Mouse (Mus musculus) mouse embryonic stem cell (cell line): ENCODE data around the gene Slc22a7.

Experiments
- in situ Hi-C, 2 experiments: fragments of 300-500 bp; cut with MboI; formaldehyde crosslinking; loops; 1 replicate in 1 of 2; 3 replicates in 1 of 2; pipeline ENCODE4 v1.14.3; 2019 to 2020; ENCODE audit warnings: low sequenced_read_pairs in 2 of 2, low pct_unique_long_range_greater_than_20kb in 1 of 2, mixed read lengths in 1 of 2; ENCODE audit not compliant: unreplicated experiment in 1 of 2

Slc22a7 gene

DNA sequence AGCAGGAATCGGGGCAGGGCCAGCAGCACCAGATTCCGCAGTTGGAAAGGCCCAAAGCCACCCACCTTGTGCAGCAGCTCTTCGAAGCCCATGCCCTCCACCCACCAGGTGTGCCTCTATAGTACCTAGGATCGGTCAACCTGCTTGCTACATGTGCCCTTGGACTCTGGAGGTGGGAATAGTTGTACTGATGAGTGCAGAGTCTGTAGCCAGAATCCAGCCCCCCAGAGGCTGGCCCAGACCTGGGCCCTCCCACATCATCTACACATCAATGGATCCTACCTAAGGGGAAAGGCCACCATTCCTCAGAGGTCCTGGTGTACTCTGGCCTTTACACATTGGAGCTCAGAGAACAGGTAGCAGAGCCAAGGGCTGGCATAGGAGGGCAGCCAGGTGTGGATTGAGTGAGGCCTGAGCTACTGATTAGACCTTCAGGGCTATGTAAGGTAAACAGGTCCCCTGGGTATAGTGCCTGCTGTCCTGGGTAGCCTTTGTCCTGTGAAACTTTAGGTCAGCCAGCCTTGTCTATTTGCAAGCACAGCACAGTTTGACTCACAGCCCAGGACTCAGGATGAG lies at the start of gene Slc22a7:
Gene Slc22a7 (minus strand): TSS at position 160 of the 576 bp plus-strand sequence.
- in situ Hi-C loops, result no loop called here

DNA sequence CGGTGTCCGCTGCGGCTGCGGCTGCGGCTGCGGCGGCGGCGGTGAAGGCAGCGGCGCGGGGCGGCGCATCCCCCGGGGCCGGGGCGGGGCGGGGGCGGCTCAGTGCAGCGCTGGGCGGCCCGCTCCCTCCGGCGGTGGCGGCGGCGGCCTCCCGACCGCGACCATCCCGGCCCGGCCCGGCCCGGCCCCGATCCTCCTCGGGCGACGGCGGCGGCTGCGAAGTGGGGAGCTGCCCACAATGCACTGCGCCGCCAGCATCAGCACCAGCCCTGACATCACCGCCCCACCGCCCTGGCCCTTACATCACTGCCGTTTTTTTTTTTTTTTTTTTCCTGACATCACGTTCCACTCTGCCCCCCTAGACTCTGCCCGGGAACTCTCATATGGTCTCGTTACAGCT lies 49.2 kb upstream of the Slc22a7 start, which contains the start of gene Ttbk1:
Gene Ttbk1 (minus strand): TSS at position 245 of the 400 bp plus-strand sequence.
- in situ Hi-C loops, result no loop called here

DNA sequence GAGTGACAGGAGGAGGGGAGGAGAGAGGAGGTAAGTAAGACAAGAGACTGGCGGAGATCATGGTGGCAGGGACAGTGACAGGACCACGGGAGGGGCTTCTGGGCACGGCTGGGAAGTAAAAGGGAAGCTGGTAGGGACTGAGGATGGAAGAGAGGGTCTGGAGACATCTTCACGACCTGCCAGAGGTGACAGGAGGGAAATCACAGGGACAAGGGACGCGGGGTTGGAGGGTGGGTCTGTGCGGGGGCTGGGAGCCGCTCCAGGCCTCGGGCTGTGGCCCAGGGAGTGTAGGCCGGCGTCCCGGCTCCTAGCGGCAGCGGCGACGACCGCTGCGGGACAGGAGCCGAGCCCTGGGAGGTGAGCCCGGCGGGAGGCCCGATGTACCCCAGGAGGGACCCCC lies 48.7 kb upstream of the Slc22a7 start:
- in situ Hi-C loops, result no loop called here

DNA sequence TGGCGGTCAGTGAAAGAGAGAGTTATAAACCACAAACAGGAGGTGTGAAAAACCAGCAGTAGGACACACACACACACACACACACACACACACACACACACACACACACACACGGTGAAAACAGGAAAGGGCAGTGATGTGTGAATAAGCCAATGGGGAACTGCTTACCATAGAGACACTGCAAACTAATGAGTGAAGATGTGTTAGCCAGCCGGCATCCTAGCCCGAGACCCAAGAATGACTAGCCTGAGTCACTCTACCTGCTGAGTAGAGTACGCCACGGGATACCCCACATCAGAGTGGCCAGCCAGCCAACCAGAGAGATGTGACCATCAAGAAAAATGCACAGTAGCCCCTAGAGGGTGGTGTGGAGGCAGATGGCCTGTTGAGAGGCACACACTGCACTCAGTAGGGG lies 46.2 kb upstream of the Slc22a7 start:
- in situ Hi-C loops, result no loop called here

DNA sequence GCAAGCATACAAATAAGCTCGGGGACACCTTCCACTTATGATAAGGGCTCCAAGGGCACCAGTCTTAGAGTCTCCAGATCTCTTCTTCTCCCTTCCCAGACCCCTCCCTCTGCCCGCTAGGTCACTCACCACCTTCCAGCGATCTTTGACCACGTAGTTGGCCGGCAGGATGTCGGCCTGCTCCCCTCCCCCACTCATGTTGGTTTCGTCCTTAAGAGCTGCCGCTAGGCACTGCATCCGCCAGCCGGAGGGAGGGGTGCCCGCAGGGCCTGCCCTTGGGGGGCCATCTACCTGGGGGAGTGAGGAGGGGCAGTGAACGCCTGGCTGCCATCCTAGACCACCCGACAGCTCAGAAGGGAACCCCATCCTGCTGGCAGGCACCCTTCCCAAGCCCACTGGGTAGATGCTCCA lies 45.8 kb upstream of the Slc22a7 start:
- in situ Hi-C loops, result no loop called here

DNA sequence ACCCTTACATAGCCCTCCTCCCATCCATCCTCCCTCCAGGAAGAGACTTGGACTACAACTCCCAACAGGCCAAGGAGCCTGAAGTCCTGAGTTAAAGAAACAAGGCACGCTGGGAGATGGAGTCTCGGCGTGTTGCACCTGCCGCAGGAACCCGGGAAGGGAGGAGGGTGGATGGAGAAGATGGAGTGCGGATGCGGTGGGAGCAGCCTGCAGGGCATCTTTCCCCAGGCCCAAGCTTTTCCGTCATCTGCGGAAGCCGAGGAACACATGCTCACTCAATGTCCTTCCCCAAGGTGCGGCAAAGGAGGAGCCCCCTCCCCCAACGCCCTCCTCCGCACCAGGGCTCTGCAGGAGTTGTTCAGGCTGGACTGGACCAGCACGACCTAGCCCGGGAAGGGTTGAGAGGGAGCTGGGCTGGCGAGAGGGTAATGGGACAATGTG lies 45.3 kb upstream of the Slc22a7 start:
- in situ Hi-C loops, result no loop called here

DNA sequence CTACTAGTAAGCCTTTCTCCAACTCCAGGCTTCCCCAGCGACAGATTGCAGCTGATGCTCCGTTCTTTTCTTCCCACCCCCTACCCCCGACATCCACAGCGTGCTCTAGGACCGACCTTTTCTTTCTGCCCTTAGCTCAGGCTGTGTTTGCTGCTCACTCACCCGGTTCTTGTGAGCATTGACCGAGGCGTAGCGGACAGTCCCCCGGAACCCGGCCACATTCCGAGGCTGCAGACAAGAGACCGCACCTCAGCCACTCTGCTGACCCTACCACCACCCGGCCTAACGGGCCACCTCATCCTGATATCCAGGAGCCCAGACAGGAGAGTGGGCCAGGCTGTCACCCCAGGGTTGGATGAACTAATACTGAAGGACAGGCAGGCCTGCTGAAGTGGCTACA lies 39.0 kb upstream of the Slc22a7 start:
- in situ Hi-C loops, result no loop called here

DNA sequence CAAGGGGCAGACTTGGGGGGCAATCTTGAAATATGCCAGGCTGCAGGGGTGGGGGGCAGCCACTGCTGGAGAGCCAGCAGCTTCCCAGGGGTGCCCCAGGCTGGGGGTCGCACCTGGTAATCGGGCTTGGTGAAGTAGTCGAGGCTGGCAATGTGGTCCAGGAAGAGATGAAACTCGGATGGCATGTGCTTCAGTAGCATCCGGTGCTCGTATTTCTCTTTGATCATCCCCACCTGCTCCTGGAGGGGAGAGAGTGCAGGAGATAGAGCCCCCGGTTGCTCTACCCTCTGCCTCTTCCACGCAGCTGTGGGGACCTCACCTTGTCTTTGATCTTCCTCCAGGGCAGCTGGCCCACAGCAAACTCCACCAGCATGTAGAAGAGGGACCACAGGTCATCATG lies 38.3 kb upstream of the Slc22a7 start:
- in situ Hi-C loops, result no loop called here

DNA sequence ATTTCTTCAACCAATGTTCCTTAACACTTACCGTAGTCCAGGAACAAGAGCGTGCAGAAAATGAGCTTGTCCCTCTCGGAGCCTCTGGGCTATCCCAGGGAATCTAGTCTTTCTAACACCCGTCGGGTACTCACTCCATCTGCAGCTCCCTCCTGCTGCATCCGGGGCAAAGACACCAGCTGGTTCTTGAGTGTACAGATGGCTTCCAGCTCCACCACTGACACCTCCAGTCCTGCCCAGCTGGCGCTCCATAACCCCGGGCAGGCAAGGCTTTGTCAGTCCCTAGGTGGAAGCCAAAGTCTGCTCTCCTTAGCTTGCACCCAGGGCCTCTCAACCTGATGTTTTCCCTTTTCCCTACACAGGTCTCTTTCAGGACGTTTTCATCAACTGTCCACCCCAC lies 29.6 kb upstream of the Slc22a7 start:
- in situ Hi-C loops, result no loop called here

DNA sequence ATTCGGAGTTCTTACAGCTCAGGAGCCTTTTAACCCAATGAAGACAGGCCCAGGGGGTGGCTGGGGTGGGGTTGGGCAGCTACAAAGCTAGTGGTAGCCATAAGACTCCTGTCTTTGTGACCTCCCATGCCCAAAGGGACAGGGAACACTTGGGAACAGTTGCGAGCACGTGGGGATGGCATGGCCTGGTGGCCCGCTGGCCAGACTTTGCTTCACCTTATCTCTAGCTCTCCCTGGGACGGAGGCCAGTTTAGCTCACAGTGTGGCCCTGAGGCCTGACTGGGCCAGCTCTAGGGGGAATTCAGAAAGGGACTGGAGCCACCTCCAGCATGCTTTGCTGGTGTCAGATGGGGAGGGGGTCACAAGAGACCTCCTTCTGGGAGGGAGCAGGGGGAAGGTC lies 24.0 kb upstream of the Slc22a7 start:
- in situ Hi-C loops, result no loop called here

DNA sequence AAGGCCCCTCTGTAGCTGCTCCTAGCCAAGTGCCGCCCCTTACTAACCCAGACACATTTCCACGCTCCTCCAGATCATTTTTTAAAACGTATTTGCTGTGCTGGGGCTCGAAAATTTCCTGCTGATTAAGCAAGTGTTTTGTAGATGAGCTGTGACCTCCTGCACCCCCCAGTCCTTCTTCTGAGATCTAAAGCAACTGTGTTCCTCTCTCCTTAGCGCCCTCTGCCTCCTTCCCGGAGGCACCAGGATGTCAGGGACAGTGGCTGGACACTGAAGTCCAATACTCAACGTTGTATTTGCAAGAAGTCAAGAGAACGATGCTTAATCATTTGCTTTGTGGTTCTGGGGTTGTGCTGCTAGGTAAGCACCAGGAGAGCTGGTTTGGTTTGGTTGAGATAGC lies 23.1 kb upstream of the Slc22a7 start:
- in situ Hi-C loops, result no loop called here

DNA sequence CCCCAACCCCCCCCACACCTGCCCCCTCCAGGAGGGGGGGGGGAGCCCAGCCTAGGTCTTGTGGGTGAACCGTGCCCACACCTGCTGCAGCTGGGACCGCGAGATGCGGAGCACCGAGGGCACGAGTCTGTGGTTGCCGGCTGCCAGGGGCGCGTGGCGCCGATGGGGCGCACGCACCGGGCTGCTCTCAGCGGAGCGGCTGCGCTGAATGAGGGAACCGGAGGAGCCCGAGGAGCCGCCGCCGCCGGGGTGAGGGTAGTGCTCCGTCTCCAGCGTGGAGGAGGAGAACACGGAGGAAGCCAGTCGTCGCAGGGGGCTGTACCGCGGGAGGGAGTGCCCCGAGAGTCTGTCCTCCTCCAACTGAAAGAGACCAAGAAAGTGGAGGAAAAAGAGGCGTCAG lies 22.4 kb upstream of the Slc22a7 start:
- in situ Hi-C loops, result no loop called here

DNA sequence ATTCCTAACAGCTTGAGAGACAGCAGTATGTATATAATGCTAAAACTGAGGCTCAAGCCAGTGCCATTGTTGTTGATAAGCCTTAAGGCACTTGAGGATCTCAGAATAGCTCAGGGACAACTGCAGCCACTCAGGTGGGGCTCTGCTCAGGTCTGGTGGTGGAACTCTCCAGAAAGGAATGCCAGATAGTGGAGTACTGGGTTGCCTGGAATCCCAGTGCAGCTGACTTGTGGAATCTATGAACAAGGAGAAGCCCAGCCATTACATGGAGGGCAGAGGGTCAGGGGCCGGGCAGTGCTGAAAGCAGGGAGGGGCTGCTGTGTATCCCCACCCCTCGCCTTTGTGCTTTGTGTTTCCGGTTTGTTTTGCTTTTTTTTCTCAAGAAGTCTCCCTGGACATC lies 20.2 kb upstream of the Slc22a7 start:
- in situ Hi-C loops, result no loop called here

DNA sequence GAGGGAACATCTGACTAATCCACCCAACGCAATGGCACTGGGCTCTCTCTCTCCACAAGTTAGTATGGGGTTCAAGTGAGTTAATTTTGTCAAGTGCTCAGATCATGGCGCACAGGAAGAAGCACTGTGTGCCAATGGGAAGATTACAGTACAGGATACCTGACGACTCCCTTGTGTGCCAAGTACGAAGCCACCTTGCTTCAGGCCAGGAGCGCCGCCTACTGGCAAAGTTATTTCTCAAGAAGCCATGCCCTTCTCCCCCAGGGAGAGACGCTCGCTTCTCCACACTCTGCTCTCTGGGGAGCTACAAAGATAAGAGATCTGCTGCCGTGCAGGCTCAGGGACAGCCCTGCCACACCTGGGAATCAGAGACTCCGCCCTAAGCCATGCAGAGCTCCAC lies 19.5 kb upstream of the Slc22a7 start:
- in situ Hi-C loops, result no loop called here

DNA sequence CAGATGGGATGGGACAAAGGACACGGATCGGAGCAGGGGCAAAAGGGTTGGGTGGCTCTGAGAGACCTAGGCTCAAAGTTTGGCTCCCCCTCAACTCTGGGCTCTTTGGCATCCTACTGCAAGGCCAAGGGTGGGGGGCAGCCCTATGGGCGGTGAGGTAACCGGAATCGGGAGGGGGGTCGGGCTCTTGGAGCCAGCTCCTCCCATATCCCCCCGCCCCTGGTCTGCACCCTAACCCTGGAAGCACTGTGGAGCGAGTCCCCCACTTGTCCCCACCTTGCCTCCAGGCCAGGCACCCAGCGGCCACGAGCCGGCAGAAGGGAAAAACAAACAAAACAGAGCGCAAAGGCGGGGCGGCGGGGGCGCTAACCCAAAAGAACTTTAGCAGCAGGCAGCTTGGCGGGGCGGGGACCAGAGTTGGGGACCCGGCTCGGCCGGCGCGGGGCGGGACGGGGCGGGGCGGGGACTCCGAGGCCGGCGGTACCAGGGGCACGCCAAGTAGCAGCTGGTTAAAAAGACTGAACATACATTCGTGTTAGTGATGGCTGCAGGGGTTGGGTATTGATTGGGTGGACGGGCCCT lies 16.9 kb upstream of the Slc22a7 start:
- in situ Hi-C loops, result no loop called here

DNA sequence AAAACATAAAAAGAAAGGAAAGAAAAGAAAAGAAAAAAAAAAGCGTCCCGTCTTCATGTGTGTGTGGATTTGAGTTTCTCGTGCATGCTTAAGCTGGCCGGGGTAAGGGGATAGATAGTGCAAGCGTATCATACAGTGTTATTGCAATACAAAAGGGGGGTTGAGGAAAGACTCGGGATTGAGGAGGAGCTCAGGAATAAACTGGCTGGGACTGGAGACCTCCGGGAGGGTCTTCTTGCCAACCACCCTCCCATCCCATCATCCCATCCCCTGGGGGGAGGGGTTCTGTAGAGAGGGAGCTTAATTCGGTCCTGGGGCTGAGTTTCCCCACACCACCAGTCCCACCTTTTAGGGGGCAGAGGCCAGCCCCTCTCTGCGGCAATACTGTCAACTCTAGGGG lies 16.3 kb upstream of the Slc22a7 start:
- in situ Hi-C loops, result no loop called here

DNA sequence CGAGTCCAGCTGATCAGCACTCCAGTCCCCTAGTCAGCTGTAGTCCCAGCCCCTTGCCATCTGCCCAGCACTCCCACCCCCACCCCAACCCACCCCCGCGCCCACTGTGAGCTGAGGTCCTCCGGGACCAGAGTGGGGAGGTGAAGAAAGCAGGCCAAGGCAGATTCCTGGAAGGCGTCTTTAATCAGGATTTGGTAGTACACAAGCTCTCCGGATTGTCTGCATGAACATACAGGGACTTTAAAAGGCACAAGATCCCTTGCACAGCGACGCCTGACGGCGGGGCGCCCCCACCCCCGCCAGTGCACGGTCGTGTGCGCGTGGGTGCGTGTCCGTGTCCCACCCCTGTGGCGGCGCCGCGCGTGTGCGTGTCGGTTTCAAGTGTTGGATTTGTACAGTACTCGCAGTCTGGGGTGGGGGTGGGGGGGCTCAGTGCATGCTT lies 15.7 kb upstream of the Slc22a7 start:
- in situ Hi-C loops, result no loop called here

DNA sequence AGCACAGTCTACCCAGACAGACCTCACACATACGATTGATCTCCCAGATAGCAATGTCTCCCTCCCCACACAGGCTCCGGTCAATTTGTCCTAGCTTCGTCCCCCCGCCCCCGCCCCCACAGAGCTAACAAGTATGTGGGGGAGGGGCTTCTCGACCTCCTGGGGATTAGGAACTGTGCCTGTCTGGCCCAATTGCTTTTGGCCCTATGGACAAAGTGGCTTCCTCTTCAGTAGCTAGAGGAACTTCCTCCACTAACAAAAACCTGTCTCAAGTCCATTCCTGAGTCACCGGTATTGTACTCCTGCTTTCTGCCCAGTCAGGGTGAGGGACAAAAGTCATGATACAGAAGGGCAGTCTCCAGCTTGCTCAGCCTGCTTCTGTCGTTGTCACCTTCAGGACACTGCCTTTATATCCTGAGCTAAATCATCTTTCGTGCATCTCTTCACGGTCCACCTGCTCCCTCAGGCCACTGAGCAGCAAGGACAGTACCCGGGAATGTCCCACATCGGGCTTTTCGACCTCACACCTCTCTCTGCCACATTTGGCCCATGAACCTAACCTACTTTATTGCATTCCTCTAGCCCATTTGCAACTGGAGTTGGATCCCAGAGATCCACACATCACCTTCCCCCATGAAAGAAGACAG lies 15.2 kb upstream of the Slc22a7 start:
- in situ Hi-C loops, result no loop called here

DNA sequence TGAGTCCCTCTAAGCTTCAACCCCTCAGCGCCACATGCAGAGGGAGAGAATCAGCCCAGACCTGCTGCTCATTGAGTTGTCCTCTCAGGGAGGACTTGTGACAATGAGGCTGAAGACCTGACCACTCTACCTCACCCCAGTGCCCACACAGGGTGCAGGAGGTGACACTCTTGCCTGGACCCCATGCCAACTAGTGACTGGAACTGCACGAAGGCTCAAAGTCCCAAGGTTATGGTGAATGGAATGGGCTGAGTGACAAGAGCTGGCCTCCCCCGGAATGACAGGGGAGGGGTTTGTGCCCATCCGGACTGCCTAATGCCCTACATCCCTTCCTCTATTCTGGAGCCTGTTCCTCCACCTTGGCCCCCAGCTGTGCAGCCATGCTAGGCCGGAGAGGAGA lies 14.4 kb upstream of the Slc22a7 start:
- in situ Hi-C loops, result no loop called here

DNA sequence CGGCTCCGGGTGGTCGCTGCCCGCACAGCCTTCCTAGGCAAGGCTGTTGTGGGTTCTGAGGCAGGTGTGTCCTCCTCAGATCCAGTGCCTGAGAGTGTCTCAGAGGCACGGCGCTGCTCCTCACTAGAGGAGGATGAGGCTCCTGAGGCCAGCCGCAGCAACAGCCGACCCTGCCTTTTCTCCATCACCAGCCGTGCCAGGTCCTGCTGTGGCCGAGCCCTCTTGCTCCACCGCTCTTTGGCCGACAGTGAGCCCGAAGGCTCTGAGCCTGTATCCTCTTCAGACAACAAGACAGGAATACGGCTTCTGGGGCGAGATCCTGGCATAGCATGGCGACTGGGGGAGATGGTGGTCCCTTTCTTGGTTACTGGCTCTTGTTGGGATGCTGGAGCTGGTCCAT lies 8.0 kb upstream of the Slc22a7 start:
- in situ Hi-C loops, result no loop called here
